Mouse (Mus musculus): Measurements from ENCODE around the gene Mthfsd.
"Not testable (repeated sequence)": the region's sequence is repeated elsewhere in the genome, so short reads cannot be mapped to it uniquely, and the experiment has no call there.

Gene Mthfsd

DNA sequence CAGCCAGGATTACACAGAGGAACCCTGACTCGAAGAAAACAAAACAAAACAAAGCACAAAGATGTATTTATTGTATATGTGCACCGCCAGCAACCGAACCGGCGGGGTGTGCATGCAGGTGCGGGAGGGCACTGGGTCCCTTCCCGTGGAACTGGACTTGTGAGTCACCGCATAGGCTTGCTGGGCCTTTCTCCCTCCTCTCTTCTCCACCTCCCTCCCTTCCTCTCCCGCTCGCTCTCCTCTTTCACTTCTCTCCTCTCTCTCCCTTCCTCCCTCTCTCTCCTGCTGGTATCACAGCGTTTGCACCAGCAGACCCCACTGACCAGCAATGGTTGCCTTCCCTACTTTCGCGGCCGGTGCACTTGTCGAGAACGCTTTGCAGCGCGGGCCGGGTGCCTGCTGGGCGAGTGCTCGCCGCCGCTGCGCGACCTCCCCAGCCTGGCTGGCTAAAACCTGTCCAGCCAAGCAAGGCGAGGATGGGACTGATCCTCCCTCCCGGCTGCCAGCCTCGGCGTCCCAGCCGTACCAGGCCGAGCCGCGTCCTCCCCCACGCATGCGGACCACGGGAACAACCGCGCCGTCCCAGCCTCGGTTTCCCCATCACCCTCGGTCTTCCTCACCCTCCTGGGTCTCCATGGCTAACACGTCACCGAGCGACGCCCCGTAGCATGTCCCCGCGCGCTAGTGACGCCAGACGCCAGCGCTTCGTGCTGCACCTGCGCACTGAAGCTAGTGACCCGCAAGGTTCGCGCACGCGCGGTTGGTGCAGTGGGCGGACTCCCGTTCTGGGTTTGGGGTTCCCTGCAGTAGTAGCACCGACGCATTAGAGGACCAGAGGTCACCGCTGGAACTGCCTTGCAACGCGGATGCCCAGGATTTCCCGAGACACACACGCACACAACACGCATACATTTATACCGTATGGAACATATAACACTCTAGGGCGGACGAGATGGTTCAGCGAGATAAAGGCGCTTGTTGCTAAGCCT, at the start of gene Mthfsd:
Gene Mthfsd (minus strand): TSS at position 725 of the 989 bp plus-strand sequence.
- peak; percentile 99 for DNase-seq

DNA sequence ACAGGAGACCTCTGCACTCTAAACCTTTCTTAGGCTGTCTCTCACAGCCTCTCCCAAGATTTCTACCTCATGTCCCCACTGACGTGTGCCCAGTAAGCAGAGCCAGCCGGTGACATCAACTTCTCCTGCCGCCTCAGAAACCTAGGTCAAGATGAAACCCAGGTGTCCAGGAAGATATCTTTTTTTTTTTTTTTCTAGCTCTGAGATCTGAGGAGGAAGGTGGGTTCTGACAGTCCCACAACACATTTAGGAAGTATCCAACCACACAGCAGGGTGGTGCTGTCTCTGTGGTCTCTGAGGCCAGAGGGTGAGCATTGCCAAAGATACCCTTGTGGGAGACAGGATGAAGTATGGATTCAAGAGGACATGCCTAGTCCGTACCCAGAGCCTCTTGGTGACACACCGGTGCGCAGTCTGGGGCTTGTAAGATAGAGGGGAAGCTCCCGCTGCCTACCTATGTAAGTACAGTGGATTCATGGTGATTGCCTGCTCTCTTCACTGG, 48.8 kb upstream of the Mthfsd start:
- DNase-seq: no peak

DNA sequence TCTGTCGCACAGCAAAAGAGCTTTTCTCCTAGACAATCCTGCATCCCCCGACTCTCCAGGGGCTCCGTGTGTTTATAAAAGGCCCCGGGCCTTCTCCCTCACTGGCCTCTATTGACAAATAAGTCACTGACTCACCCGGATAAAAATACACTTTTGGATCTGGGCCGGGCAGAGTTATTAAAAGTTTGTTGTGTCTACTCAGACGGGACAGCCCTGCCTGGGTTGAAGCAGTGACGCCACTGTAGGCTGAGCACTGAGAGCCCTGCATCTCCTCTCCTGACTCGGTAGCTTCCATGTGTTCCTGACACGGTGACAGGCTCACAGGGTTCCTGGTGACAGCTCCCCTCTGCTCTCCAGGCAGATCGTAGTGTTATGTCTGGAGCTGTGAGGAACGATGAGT, 44.2 kb upstream of the Mthfsd start:
- no peak for DNase-seq

GRCm38 (mm10) chr8:121148573-121149083, 40.4 kb upstream of the Mthfsd start:
- DNase-seq: no peak

DNA sequence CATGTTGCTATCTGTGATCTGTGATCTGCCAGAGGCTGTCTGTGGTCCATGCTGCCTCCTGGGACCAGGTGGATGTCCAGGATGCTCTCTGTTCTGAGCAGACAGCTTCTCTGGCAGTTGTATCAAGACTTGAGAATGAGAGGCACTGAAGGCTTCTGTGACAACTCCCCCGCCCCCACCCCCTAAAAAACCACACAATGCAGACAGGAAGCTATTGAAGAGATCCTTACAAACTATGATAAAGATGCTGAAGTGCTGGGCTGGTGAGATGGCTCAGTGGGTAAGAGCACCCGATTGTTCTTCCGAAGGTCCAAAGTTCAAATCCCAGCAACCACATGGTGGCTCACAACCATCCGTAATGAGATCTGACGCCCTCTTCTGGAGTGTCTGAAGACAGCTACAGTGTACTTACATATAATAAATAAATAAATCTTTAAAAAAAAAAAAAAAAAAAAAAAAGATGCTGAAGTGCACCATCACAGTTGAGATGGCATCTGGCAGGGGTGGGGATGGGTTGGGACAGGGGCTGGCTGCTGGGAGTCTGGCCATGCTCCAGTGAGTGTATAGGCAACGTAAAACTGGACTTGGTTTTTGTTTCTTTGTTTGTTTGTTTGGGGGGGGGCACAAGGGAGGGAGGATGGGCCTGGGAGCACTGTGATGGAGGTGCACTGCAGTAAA, 37.4 kb upstream of the Mthfsd start:
- not testable (repeated sequence) for DNase-seq

GRCm38 (mm10) chr8:121136856-121137255, 28.7 kb upstream of the Mthfsd start:
- no peak for DNase-seq

DNA sequence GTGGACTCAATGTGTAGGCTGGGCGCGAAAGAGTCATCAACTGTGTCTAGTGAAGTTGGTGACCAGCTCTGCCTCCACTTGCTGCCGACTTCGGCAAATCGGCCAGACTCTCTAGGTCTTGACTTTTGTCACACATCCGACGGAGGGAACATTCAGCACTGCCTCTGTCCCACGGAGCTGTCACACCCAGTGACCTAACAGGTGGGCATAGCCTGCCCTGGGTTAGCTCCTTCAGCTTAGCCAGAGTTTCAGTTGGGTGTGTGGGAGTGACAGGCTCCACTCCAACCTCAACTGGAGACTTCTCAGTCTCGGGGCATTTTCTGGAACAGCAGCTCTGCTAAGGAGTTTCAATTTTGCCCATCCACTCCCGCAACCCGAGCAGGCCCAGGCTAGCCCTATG, 26.3 kb upstream of the Mthfsd start:
- no peak for DNase-seq

- no peak for DNase-seq
Measured at GRCm38 (mm10) chr8:121134102-121134501, 25.9 kb upstream of the Mthfsd start.

DNA sequence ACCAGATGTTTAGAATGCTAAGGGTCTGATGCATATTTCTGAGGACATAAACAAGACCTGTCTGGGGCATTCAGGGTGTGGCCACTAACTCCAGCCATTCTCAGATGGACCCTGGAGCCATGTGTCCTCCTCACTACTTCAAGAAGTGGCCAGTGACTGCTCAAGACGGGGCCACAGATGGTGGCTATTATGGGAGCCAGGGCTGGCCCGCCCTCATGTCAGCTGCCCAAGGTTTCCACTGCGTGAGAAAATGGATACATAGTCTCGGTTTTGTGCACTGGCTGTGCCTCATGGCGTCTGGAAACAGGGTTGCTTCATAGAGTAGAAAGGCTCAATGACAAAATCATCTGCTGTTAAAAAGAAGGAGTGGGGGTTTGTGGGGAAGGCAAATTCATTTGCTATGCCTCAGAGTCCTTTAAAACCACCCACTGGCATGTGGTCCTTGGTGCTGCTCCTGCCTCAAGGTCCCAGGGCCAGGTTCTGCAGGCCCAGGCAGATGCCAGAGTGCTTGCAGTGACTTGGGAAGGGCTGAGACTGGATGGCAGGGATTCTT, 24.8 kb upstream of the Mthfsd start:
- DNase-seq: no peak

DNA sequence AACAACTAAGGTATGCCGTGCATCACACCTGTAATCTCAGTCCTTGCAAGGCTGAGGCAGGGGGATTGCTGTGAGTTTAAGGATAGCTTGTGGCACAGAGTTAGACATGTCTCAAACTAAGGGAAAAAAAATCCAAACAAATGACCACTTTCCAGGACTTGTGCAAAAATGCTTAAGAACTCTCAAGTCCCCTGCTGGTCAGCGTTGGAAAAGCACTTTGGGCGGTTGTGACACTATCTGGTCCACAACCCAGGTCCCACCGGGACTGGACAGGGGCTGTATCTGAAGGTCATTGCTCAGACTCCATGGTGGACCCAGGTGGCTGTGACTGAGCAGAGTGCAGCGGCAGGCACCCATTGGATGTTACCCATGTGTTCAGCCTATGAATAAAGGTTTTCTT, 22.3 kb upstream of the Mthfsd start:
- DNase-seq: no peak

GRCm38 (mm10) chr8:121129265-121129940, 21.2 kb upstream of the Mthfsd start:
- no peak for DNase-seq

GRCm38 (mm10) chr8:121128531-121129264, 20.5 kb upstream of the Mthfsd start:
- DNase-seq: no peak

DNA sequence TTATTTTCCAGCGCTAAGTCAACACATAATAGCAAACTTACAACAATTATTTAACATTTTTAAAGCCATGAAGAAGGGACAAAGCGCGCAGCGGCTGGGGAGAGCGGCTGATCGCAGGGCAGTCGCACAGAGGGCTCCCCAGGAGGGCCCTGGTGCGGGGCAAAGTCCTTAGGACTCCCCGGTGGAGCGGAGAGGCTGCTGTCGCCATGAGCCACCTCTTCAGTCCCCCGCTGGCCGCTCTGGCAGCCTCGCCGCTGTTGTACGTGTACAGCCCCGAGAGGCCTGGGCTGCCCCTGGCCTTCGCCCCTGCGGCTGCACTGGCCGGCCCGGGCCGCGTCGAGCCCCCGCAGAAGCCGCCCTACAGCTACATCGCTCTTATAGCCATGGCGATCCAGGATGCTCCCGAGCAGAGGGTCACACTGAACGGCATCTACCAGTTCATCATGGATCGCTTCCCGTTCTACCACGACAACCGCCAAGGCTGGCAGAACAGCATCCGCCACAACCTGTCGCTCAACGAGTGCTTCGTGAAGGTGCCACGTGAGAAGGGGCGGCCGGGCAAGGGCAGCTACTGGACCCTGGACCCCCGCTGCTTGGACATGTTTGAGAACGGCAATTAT, 19.7 kb upstream of the Mthfsd start, which contains the start of gene Foxl1:
Gene Foxl1 (plus strand): TSS at position 185 of the 620 bp plus-strand sequence.
- no peak for DNase-seq

DNA sequence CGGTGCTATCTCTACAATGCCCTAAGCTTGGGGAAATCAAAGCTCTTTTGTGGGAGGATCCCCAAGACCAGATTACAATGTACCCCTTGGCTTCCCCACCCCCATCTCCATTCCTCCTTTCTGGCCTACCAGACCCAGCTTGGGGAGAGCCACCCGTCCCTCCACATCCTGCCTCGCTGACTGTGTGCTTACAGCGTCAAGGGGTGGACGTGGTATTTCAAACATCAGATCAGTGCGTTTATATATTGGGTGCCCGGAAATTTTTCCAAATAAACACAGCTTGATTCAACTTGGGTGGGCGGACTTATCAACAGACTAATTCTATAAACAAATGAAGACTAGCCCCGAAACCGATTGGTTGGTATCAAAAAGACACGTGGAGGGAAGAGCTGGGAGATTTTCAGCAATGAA, 19.1 kb upstream of the Mthfsd start:
- no peak for DNase-seq

- no peak for DNase-seq
Measured at GRCm38 (mm10) chr8:121126694-121127093, 18.5 kb upstream of the Mthfsd start.

GRCm38 (mm10) chr8:121126191-121126590, 18.0 kb upstream of the Mthfsd start:
- DNase-seq: no peak

DNA sequence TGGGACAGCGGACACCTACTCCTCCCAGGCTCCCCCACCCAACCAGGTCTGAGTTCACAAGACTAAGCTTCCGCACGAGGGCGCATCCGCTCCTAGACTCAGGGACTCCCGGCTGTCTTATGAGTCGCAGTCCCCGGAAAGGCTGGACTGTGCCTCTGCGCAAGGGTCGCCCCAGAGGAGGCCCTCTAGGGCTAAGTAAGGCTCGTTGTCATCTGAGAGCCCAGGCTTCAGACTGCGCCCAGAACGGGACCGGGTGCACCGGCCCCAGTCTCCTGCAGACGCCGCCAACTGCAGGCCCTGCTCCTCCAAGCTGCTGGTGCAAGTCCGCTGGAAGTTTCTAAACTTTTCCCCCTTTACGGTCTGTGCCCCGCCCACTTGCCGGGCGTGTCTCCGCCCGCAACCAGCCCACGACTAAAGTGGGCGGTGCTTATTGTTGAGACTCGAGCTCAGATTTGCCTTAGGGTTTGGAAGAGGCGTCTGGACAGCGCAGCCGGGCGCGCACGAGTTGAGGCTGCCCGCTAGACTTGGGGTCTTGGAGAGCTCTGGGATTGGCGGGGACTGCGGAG, 17.2 kb upstream of the Mthfsd start:
- DNase-seq: no peak

DNA sequence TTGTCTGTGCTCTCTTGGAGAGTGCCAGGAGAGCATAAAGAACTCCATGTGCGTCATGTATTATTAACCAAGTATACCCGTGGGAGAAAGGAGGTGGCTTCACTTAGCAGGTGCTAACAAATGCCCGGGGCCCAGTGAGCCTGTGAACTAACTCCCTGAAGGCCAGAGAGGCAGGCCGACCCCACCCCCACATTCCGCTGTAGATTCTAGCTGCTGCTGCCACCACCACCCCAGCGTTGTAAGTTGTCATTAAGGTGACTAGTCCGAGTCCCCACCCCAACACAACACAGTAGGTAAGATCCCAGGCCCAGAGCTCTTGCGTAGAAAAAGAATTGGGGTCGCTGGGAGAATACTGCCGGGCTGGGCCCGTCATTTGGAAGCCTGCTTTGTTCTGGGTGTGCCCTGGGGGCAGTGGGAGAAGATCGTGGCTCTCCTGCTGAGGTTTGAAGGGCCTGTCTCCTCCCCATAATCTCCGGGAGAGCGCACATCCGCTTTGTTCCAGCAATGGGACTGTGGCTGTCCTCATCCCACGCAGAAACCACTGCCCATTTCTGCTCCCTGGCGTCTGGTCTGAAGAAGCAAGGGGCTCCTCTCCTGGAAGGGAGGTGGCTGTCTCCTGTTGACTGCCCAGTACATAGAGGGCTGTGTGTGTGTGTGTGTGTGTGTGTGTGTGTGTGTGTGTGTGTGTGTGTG, 16.5 kb upstream of the Mthfsd start:
- DNase-seq: no peak

- no peak for DNase-seq
Measured at GRCm38 (mm10) chr8:121123113-121123512, 14.9 kb upstream of the Mthfsd start.

GRCm38 (mm10) chr8:121122368-121122767, 14.2 kb upstream of the Mthfsd start:
- DNase-seq: no peak
